In genomic region chr7:16895511-16895910, GRCm38 (mm10) we compare ENCODE assay signal across 8 mouse cellular contexts. TPM values are rescaled to one million over a fixed set of nuclear protein-coding genes. Genes with fewer than 3 reads are reported as not detected.
DNase-seq lines count a peak whose midpoint lies in the region; ATAC-seq lines count a peak whose summit lies in the region.

No protein-coding gene starts in this region.

- H3K36me3 ChIP-seq in kidney, embryonic 14.5 days (ENCODE audit: control insufficient read depth, insufficient read depth, low read length) = no peaks in the 10 kb centered on the region
- H3K36me3 ChIP-seq in embryonic facial prominence, embryonic 14.5 days (ENCODE audit: control insufficient read depth, insufficient read depth, low read length) = no peaks in the 10 kb centered on the region
- H3K36me3 ChIP-seq in intestine, embryonic 14.5 days (ENCODE audit: control insufficient read depth, insufficient read depth, low read length) = no peaks in the 10 kb centered on the region
- H3K36me3 ChIP-seq in midbrain, embryonic 15.5 days (replicated peaks) = no peaks in the 10 kb centered on the region

- WGBS in kidney, embryonic 14.5 days = 24% methylated on average over 10 of the region's 10 CpGs
- 30% methylated on average over 10 of the region's 10 CpGs for whole genome bisulfite sequencing in embryonic facial prominence, embryonic 14.5 days
- 23% methylated on average over 10 of the region's 10 CpGs for WGBS in intestine, embryonic 14.5 days
- WGBS in midbrain, embryonic 15.5 days = 29% methylated on average over 10 of the region's 10 CpGs

- no peak overlapping the region for H3K27ac ChIP-seq in kidney, embryonic 14.5 days (ENCODE audit: low read depth, low read length)
- H3K27ac ChIP-seq in embryonic facial prominence, embryonic 14.5 days (replicated peaks; ENCODE audit: low read depth, low read length) = no peak overlapping the region
- 0 out of 2 replicates have a peak overlapping the region, but pooled peaks have one; percentile 27 for H3K27ac ChIP-seq in intestine, embryonic 14.5 days (ENCODE audit: low read depth)
- H3K27ac ChIP-seq in midbrain, embryonic 15.5 days = no peak overlapping the region

- peak overlapping the region; percentile 28 for H3K4me3 ChIP-seq in kidney, embryonic 14.5 days (ENCODE audit: low read length)
- peak overlapping the region; percentile 26 for H3K4me3 ChIP-seq in embryonic facial prominence, embryonic 14.5 days (ENCODE audit: low read depth, low read length)
- peak overlapping the region; percentile 22 for H3K4me3 ChIP-seq in intestine, embryonic 14.5 days (ENCODE audit: low read depth, low read length)
- H3K4me3 ChIP-seq in midbrain, embryonic 15.5 days = peak overlapping the region; percentile 22

- H3K9me3 ChIP-seq in kidney, embryonic 14.5 days (ENCODE audit: control insufficient read depth, low read length) = no peaks in the 10 kb centered on the region
- H3K9me3 ChIP-seq in embryonic facial prominence, embryonic 14.5 days (ENCODE audit: control insufficient read depth, low read length) = no peaks in the 10 kb centered on the region
- H3K9me3 ChIP-seq in intestine, embryonic 14.5 days (ENCODE audit: control insufficient read depth, low read length) = no peaks in the 10 kb centered on the region
- H3K9me3 ChIP-seq in midbrain, embryonic 15.5 days = no peaks in the 10 kb centered on the region

- peaks cover 10% of the 10 kb centered on the region for H3K27me3 ChIP-seq in kidney, embryonic 14.5 days (ENCODE audit: control insufficient read depth, insufficient read depth, low read length)
- no peaks in the 10 kb centered on the region for H3K27me3 ChIP-seq in embryonic facial prominence, embryonic 14.5 days (replicated peaks; ENCODE audit: control insufficient read depth, insufficient read depth, low read length)
- H3K27me3 ChIP-seq in intestine, embryonic 14.5 days (replicated peaks; ENCODE audit: control insufficient read depth, insufficient read depth, low read length) = peaks cover 7% of the 10 kb centered on the region; the same call in 1 of the 2 replicates
- H3K27me3 ChIP-seq in midbrain, embryonic 15.5 days (replicated peaks) = peaks cover 3% of the 10 kb centered on the region; the same call in 1 of the 2 replicates

- ATAC-seq in kidney, embryonic 14.5 days (ENCODE audit: low FRiP score, low TSS enrichment) = no peak
- ATAC-seq in embryonic facial prominence, embryonic 14.5 days (ENCODE audit: low read depth) = no peak
- ATAC-seq in intestine, embryonic 14.5 days (replicated peaks; ENCODE audit: low FRiP score, low TSS enrichment, low read depth) = no peak
- no peak for ATAC-seq in midbrain, embryonic 15.5 days (replicated peaks)

- peaks cover 22% of the 10 kb centered on the region; the same call in 1 of the 2 replicates for H3K4me1 ChIP-seq in kidney, embryonic 14.5 days (ENCODE audit: control insufficient read depth, insufficient read depth, low read length)
- H3K4me1 ChIP-seq in embryonic facial prominence, embryonic 14.5 days (ENCODE audit: control insufficient read depth, insufficient read depth, low read length) = peaks cover 41% of the 10 kb centered on the region
- peaks cover 24% of the 10 kb centered on the region for H3K4me1 ChIP-seq in intestine, embryonic 14.5 days (replicated peaks; ENCODE audit: control insufficient read depth, insufficient read depth, low read length)
- H3K4me1 ChIP-seq in midbrain, embryonic 15.5 days = peaks cover 31% of the 10 kb centered on the region

- no peak for DNase-seq in kidney, adult 8-10 months
- DNase-seq in embryonic facial prominence, embryonic 14.5 days (ENCODE audit: low spot score) = no peak
- DNase-seq in intestine, embryonic 14.5 days (ENCODE audit: low spot score) = no peak
- DNase-seq in right cerebral cortex, postnatal 14 days = no peak
- DNase-seq in right cerebral cortex, adult 2 months (ENCODE audit: low spot score in 2 of 2) = no peak
- DNase-seq in thymus, adult 18-20 months = no peak

- peak overlapping the region; percentile 46 for H3K4me2 ChIP-seq in kidney, embryonic 14.5 days (replicated peaks; ENCODE audit: low read depth, low read length)
- peak overlapping the region; percentile 64 for H3K4me2 ChIP-seq in embryonic facial prominence, embryonic 14.5 days (ENCODE audit: low read depth, low read length)
- peak overlapping the region; percentile 51 for H3K4me2 ChIP-seq in intestine, embryonic 14.5 days (ENCODE audit: low read length)
- H3K4me2 ChIP-seq in midbrain, embryonic 15.5 days = peak overlapping the region; percentile 48

- peak overlapping the region; percentile 44 for H3K9ac ChIP-seq in kidney, embryonic 14.5 days (ENCODE audit: low read depth, low read length)
- 0 out of 2 replicates have a peak overlapping the region, but pooled peaks have one; percentile 52 for H3K9ac ChIP-seq in embryonic facial prominence, embryonic 14.5 days (ENCODE audit: low read depth, low read length)
- 0 out of 2 replicates have a peak overlapping the region, but pooled peaks have one; percentile 7 for H3K9ac ChIP-seq in intestine, embryonic 14.5 days (ENCODE audit: low read length)
- no peak overlapping the region for H3K9ac ChIP-seq in midbrain, embryonic 15.5 days

RNA-seq across cellular contexts. Expression of gene Gng8, which starts 3.9 kb away (rescaled TPM):
- 7.5 TPM in 2 replicates for polyA plus RNA-seq in kidney, embryonic 14.5 days (2014; fragmentation: Nextera tagmentation; extraction: Ambion mirVana)
- polyA plus RNA-seq in embryonic facial prominence, embryonic 14.5 days (2014; fragmentation: Nextera tagmentation; extraction: Ambion mirVana) = 27.0 and 29.1 TPM in 2 replicates
- polyA plus RNA-seq in intestine, embryonic 14.5 days (2014; fragmentation: Nextera tagmentation; extraction: Ambion mirVana) = 12.5 and 13.9 TPM in 2 replicates
- polyA plus RNA-seq in midbrain, embryonic 15.5 days (2015; fragmentation: Nextera tagmentation; extraction: Ambion mirVana) = 9.7 and 16.6 TPM in 2 replicates

RNA-seq across cellular contexts. Expression of gene Ptgir, which starts 10.8 kb away (rescaled TPM):
- polyA plus RNA-seq in kidney, embryonic 14.5 days (2014; fragmentation: Nextera tagmentation; extraction: Ambion mirVana) = 0.67 and 1.4 TPM in 2 replicates
- 1.8 and 1.9 TPM in 2 replicates for polyA plus RNA-seq in embryonic facial prominence, embryonic 14.5 days (2014; fragmentation: Nextera tagmentation; extraction: Ambion mirVana)
- polyA plus RNA-seq in intestine, embryonic 14.5 days (2014; fragmentation: Nextera tagmentation; extraction: Ambion mirVana) = 2.2 and 2.3 TPM in 2 replicates
- polyA plus RNA-seq in midbrain, embryonic 15.5 days (2015; fragmentation: Nextera tagmentation; extraction: Ambion mirVana) = 0.42 and 0.43 TPM in 2 replicates

RNA-seq across cellular contexts. Expression of gene Dact3, which starts 20.4 kb away (rescaled TPM):
- polyA plus RNA-seq in kidney, embryonic 14.5 days (2014; fragmentation: Nextera tagmentation; extraction: Ambion mirVana) = 5.1 and 6.4 TPM in 2 replicates
- polyA plus RNA-seq in embryonic facial prominence, embryonic 14.5 days (2014; fragmentation: Nextera tagmentation; extraction: Ambion mirVana) = 7.2 and 7.6 TPM in 2 replicates
- 5.3 and 5.5 TPM in 2 replicates for polyA plus RNA-seq in intestine, embryonic 14.5 days (2014; fragmentation: Nextera tagmentation; extraction: Ambion mirVana)
- 4.7 and 4.8 TPM in 2 replicates for polyA plus RNA-seq in midbrain, embryonic 15.5 days (2015; fragmentation: Nextera tagmentation; extraction: Ambion mirVana)

RNA-seq across cellular contexts. Expression of gene Calm3, which starts 28.4 kb away (rescaled TPM):
- polyA plus RNA-seq in kidney, embryonic 14.5 days (2014; fragmentation: Nextera tagmentation; extraction: Ambion mirVana) = 156 and 198 TPM in 2 replicates
- 164 and 189 TPM in 2 replicates for polyA plus RNA-seq in embryonic facial prominence, embryonic 14.5 days (2014; fragmentation: Nextera tagmentation; extraction: Ambion mirVana)
- polyA plus RNA-seq in intestine, embryonic 14.5 days (2014; fragmentation: Nextera tagmentation; extraction: Ambion mirVana) = 184 and 190 TPM in 2 replicates
- polyA plus RNA-seq in midbrain, embryonic 15.5 days (2015; fragmentation: Nextera tagmentation; extraction: Ambion mirVana) = 351 and 370 TPM in 2 replicates

RNA-seq across cellular contexts. Expression of gene Pnmal2, which starts 49.0 kb away (rescaled TPM):
- polyA plus RNA-seq in kidney, embryonic 14.5 days (2014; fragmentation: Nextera tagmentation; extraction: Ambion mirVana) = 2.5 and 5.5 TPM in 2 replicates
- polyA plus RNA-seq in embryonic facial prominence, embryonic 14.5 days (2014; fragmentation: Nextera tagmentation; extraction: Ambion mirVana) = 20.9 and 21.9 TPM in 2 replicates
- polyA plus RNA-seq in intestine, embryonic 14.5 days (2014; fragmentation: Nextera tagmentation; extraction: Ambion mirVana) = 4.1 and 5.3 TPM in 2 replicates
- polyA plus RNA-seq in midbrain, embryonic 15.5 days (2015; fragmentation: Nextera tagmentation; extraction: Ambion mirVana) = 198 and 205 TPM in 2 replicates
